Mouse (Mus musculus) right cerebral cortex, postnatal 36 days (tissue): ENCODE measurements at regions not wholly inside any gene's neighbourhood (a gene's known extent, or its start where the extent isn't known, plus 50 kb on each side); places are given as distances from the start of the nearest gene placed in this dataset.

Experiments used
- DNase-seq, 2 experiments: peaks; one replicate each; pipeline ENCODE4 v3.0.0; 2022; ENCODE audit warnings: low spot score in 2 of 2, mixed read lengths in 1 of 2

DNA sequence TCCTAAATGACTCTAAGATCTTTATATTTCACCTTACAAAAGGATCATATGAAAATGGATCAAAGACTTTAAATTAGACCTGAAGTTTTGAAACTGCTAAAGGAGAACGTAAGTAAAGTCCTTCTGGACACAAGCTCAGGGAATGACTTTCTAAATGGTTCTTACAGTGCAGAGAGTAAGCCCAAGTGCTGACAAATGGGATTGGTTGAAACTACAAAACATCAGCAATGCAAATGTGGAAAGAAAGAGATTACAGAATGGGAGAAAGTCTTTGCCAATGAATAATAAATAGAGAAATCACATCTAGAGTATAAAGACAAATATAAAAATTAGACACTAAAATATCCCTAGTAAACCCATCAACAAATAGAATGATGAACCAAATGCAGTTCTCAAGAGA, 263.9 kb downstream of the Atp10a start:
- DNase-seq = no peak

GRCm38 (mm10) chr7:58920283-58920682, 264.3 kb downstream of the Atp10a start:
- DNase-seq = no peak

DNA sequence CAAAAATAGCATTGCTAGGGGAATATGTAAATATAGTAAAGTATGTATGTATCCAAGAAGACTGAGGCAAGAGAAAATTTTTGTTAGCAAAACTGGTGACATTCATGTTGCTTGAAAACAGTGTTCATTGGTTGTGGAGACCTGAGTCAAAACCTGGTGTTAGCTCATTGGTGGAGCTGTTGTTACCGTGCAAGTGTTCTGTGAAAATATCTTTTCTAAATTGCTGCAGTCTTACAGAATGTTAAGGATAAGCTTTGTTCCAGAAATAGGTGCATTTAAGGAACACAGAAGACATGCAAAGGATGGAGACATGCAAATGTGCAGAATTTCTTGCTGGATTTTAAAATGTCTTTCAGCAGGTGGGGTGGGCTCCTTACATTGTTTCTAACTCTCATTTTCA, 269.0 kb downstream of the Atp10a start:
- DNase-seq = no peak

GRCm38 (mm10) chr7:58925406-58925805, 269.4 kb downstream of the Atp10a start:
- DNase-seq = peak in 1 of 2 experiments; percentile 29

DNA sequence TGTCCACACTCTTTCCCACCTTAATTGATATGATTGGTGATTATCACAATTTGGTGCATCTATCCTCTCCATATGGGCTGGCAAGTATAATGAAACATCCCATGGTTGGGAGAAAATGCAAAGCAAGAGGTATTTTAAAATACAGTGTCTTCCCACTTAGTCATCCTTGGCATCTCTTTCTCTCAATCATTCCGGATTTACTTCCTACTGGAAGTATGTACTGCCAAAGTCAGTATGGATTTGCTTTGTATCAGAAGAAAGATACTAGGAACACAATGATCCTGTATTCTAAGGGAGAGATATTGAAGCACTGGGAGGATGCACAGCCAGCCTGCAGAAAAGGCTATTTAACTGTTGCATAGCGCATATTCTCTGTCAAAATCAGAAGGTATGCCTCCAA, 271.1 kb upstream of the Ube3a start:
- no peak for DNase-seq

DNA sequence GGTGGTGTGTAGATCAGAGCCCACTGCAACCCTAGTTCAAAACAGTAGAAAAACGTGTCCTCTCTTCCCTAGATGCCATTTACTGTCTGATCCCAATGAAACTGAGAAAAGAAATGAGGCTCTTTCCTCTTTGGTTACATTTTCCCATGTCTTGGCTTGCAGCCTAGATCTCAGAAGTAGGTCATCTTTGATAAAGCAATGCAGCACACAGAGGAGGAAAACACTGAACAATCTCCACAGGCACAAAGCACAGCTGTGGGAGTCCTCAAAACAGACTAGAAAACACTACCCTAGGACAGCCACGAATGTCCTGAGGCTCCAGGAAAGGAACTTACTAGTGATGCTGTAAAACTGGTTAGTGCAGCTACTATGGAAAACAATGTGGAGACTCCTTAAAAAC, 221.4 kb upstream of the Ube3a start:
- peak in 1 of 2 experiments; percentile 5 for DNase-seq

DNA sequence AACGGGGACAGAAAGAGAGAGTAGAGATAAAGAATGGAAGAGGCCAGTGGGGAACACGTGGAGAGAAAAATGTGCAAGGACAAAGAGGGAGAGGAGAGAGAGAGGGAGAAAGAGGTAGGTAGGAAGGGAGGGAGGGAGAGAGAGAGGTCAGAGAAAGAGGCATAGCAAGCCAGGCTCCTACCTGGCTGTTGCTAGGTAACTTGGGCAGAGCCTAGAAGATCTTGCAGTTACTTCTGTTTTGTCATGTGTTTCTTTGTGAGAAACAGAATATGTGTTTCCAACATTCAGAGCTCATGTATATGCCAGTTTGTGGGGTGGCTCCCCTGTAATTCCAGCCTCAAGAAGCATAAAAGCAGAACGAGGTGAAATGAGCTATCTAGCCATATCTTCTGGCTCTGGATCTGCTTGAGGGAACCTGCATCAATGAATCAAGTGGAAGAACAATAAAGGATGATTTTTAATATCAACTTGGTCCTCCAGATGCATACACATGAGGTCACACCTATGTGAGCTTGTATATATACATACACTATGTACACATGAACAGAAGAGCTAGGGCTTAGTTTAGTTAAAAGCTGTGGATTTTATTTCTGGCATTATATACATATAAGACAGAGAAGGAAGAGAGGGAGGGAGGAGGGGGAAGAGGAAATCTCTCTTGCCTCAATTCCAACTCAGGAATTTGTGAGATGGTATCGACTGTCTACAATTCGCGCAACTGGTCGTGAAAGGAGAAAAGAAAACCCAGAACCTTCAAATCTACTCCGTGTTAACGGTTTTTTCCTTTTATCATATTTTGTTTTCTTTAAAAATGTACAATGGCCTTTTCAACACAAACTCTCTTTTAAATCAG, 214.9 kb upstream of the Ube3a start:
- DNase-seq = no peak

GRCm38 (mm10) chr7:59014302-59014677, 214.3 kb upstream of the Ube3a start:
- no peak for DNase-seq

DNA sequence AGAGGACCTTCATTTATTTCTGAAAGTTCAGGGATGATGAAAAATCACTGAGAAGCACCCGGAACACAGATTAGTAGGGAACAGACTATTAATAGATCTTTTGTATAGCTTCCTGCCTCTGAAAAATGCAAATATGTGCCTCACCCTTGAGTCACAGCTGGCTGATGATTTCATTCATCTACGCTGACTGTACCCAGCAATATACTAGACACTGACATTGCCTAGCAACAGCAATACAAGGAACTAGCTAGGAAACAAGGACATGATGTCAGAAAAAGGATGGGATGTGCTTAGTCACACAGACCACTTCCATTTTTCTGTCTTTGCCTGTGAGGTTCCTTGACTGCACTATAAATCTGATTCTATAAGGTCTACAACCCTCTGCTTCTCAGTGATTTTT, 201.1 kb upstream of the Ube3a start:
- peak in 1 of 2 experiments; percentile 7 for DNase-seq
